Mouse (Mus musculus) forebrain, postnatal 0 days (tissue): ENCODE measurements around the gene Vps11. TPM values are rescaled to one million over a fixed set of nuclear protein-coding genes. Genes with fewer than 3 reads are reported as not detected.
"Not testable (repeated sequence)": the region's sequence is repeated elsewhere in the genome, so short reads cannot be mapped to it uniquely, and the experiment has no call there.

Experiments
- ATAC-seq: fragments of 200-750 bp; cut with Nextera tagmentation; 2 replicates; pipeline ENCODE4 v1.8.0; 2017; ENCODE audit warnings: mild to moderate bottlenecking, moderate library complexity
- DNase-seq: peaks from one replicate; pipeline ENCODE4 v3.0.0-alpha.2; 2015
- H3K27ac ChIP-seq: fragments of 300-500 bp; sonication (generic); 2 replicates; pipeline ENCODE4 v1.5.1; 2014; ENCODE audit warnings: low read depth, mild to moderate bottlenecking, antibody characterized with exemption, low read length, moderate library complexity, mixed read lengths
- H3K27me3 ChIP-seq: fragments of 300-500 bp; sonication (generic); 2 replicates; pipeline ENCODE4 v1.6.1; 2014; ENCODE audit warnings: mild to moderate bottlenecking, low read length, mixed read lengths; ENCODE audit not compliant: insufficient read depth
- H3K36me3 ChIP-seq: fragments of 300-500 bp; sonication (generic); 2 replicates; pipeline ENCODE4 v1.6.1; 2014; ENCODE audit warnings: mild to moderate bottlenecking, moderate library complexity; ENCODE audit not compliant: insufficient read depth
- H3K4me1 ChIP-seq: fragments of 300-500 bp; sonication (generic); 2 replicates; pipeline ENCODE4 v1.6.1; 2014; ENCODE audit warnings: antibody characterized with exemption; ENCODE audit not compliant: insufficient read depth
- H3K4me2 ChIP-seq: fragments of 300-500 bp; sonication (generic); 2 replicates; pipeline ENCODE4 v1.6.1; 2014; ENCODE audit warnings: low read depth, mild to moderate bottlenecking, moderate library complexity
- H3K4me3 ChIP-seq: fragments of 300-500 bp; sonication (generic); 2 replicates; pipeline ENCODE4 v1.5.1; 2014; ENCODE audit warnings: low read depth, low read length, mixed read lengths
- H3K9ac ChIP-seq: fragments of 300-500 bp; sonication (generic); 2 replicates; pipeline ENCODE4 v1.6.1; 2014; ENCODE audit warnings: mild to moderate bottlenecking
- H3K9me3 ChIP-seq: fragments of 300-500 bp; sonication (generic); 2 replicates; pipeline ENCODE4 v1.6.1; 2016; ENCODE audit warnings: low read length
- CTCF ChIP-seq: sonication (generic); IDR thresholded peaks from 2 replicates; pipeline ENCODE4 v1.5.1; 2016; ENCODE audit warnings: antibody characterized with exemption, control low read depth, low read depth
- WGBS: fragments of 180-500 bp; shearing (Covaris S2); extraction: QIAGEN DNeasy Blood & Tissue Kit; methylation state at CpG from one replicate; pipeline ENCODE4 v1.1.7; 2014; 5-methylcytosine and 5-hydroxymethylcytosine counted together
- polyA plus RNA-seq: library from polyadenylated mRNA; unstranded; fragments of >200 nt; fragmentation: Nextera tagmentation; extraction: Ambion mirVana; gene quantifications from 2 replicates; pipeline ENCODE4 v1.2.1, GENCODE M21; 2015
- total RNA-seq: library from RNA; depleted of rRNA; stranded (reverse); fragments of >200 nt; gene quantifications from 2 replicates; pipeline ENCODE4 v1.2.3, GENCODE M21; 2014

Gene Vps11
- total and polyA plus RNA-seq, 2 experiments from 2014 or later: 39.1 to 39.9 TPM

DNA sequence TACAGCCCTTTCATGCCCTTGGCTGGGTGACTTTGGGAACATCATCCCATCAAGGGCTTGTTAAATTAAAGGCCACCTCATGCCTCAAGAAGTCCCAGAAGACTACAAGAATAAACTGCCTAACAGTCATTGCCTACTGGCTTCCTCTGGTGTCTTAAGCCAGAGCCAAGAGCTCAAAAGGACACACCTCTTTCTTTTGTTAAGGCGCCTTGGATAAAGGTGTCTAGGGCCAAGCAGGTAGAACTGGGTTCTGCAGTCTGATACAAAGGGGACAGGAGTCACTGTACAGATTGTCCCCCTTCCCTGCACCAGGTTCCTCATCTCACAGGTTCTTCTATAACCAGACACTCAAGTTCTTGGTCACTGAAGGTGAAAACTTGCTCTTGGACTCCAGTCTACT, 18.9 kb downstream of the Vps11 start:
- Histone ChIP-seq H3K36me3 (peaks cover 9% of the 10 kb centered on the region), H3K4me3 (no peak overlapping the region), H3K9ac (no peak overlapping the region), H3K4me2 (0 out of 2 replicates have a peak overlapping the region, but pooled peaks have one; percentile 65), H3K9me3 (no peaks in the 10 kb centered on the region), H3K27ac (no peak overlapping the region), H3K4me1 (peaks cover 3% of the 10 kb centered on the region; the same call in 1 of the 2 replicates), H3K27me3 (no peaks in the 10 kb centered on the region)
- ATAC-seq (no peak), DNase-seq (no peak)
- TF ChIP-seq CTCF: no peak
- WGBS: 78% methylated on average over 1 of the region's 1 CpGs

DNA sequence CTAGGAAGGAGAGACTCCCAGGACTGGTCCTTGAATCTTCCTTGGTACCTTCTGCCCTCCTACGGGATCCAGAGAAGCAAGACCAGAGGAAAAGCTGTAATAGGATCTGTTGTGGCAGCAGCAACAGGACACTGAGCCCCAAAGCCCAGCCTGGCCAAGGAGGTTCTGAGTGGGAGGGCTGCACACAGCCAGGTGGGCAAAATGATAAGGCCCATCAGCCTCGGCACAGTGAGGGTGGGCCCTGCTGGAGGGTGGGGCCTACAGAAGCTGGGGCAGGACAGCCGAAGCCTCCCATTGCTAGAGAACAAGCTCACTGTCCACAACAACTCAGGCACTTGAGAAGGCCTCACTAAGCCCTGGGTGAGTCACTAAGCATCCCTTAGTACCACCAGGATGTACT, 19.3 kb downstream of the Vps11 start:
- TF ChIP-seq CTCF: no peak
- Histone ChIP-seq H3K9me3 (no peaks in the 10 kb centered on the region), H3K4me3 (no peak overlapping the region), H3K36me3 (peaks cover 5% of the 10 kb centered on the region; the same call in 1 of the 2 replicates), H3K4me1 (peaks cover 3% of the 10 kb centered on the region; the same call in 1 of the 2 replicates), H3K27me3 (no peaks in the 10 kb centered on the region), H3K9ac (no peak overlapping the region), H3K27ac (no peak overlapping the region), H3K4me2 (no peak overlapping the region)
- ATAC-seq (no peak), DNase-seq (no peak)
- WGBS: 79% methylated on average over 3 of the region's 3 CpGs

DNA sequence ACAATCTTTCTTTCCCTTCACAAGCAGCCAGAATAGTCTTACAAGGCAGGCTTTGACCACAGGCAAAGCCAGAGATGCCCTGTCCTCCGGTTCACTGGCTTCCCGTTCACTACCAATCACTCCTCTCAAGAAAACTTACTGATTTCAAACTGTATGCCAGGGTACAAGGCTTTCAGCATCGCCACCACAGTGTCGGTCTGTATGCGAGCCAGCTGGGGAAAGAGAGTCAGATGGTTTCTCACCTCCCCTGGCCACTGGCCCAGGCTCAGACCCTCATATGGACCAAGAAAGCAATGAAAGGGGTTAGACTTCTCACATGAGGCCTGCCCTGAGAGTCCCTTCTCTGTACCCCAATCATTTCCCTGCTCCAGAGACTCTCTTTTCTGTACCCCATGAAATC, 20.0 kb downstream of the Vps11 start:
- Histone ChIP-seq H3K27me3 (no peaks in the 10 kb centered on the region), H3K9me3 (no peaks in the 10 kb centered on the region), H3K4me3 (no peak overlapping the region), H3K36me3 (0 out of 2 replicates have a peak, but pooled peaks cover 3% of the 10 kb centered on the region), H3K9ac (no peak overlapping the region), H3K4me2 (no peak overlapping the region), H3K4me1 (peaks cover 9% of the 10 kb centered on the region), H3K27ac (no peak overlapping the region)
- TF ChIP-seq CTCF: no peak
- ATAC-seq (no peak), DNase-seq (no peak)
- WGBS: 91% methylated on average over 5 of the region's 5 CpGs

DNA sequence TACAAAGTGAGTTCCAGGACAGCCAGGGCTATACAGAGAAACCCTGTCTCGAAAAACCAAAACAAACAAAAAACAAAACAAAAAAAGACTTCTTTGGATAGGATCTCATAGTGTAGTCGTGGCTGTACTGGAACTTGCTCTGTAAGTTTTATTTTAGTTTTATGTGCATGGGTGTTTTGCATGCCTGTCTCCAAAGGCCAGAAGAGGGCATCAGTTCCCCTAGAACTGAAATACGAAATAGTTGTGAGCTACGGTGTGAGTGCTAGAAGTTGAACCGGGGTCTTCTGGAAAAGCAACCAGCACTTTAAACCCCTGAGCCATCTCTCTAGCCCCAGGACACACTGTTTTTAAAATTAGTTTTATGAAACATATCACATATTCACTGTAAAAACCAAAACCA, 22.9 kb downstream of the Vps11 start:
- no peak for DNase-seq
- no peak overlapping the region for H3K9ac ChIP-seq
- peak; percentile 27 for TF ChIP-seq CTCF
- no peak overlapping the region for H3K27ac ChIP-seq
- peaks cover 5% of the 10 kb centered on the region for H3K36me3 ChIP-seq
- no peak overlapping the region for H3K4me3 ChIP-seq
- H3K4me1 ChIP-seq: peaks cover 9% of the 10 kb centered on the region
- H3K27me3 ChIP-seq: no peaks in the 10 kb centered on the region
- no peak overlapping the region for H3K4me2 ChIP-seq
- 72% methylated on average over 5 of the region's 5 CpGs for WGBS
- H3K9me3 ChIP-seq: no peaks in the 10 kb centered on the region
- ATAC-seq: no peak

DNA sequence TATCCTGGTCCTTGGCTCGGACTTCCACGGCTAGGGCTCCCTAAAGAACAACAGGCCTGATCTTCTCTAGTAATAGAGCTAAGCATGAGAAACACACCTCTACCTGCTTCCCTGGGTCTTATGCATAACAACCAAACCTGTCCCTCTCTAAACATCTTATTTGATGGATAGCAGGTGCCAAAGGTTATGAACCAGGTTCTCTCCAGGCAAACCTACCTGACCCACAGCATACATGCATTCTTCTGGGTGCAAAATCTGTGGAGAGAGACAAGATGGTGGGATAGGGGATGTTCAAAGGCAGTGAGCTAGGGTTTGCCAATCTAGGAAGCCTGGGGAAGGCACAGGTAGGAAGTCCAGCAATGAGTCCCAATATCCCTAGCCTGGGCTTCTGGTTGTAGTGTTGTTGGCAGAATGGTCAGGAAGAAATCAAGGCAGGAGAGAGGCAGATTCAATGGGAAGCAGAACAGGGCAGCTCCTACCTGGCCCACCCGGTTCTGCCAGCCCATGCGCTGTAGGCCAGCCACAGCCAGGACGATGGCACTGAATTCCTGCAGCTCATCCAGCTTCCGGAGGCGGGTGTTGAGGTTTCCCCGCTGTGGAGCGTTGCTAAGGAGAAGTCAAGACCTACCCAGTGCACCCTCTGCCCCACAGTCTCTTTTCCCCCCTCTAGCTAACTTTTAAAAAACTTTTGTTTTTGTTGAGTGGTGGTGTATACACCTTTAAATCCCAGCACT, 23.9 kb downstream of the Vps11 start:
- peak overlapping the region; percentile 66; the same call in 1 of the 2 replicates for H3K4me2 ChIP-seq

DNA sequence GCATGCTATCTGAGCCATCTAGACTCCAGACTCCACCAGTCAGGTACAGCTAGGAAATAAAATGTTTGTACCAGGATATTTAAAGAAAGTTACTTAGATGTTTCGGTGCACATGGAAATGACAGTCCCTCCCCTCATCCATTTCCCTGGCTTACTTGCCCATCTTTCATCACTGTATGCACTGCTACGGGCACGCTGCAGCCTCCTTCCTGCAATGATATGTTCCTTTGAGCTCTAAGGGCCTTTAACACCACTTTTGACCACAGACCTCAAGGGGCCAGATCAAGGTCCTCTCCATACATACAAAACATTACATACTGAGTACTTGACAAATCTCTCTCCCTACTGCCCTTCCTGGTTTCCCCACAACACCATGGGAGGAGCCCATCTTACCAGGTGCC, 24.5 kb downstream of the Vps11 start:
- no peaks in the 10 kb centered on the region for H3K27me3 ChIP-seq
- no peak for ATAC-seq
- H3K9me3 ChIP-seq: no peaks in the 10 kb centered on the region
- 77% methylated on average over 3 of the region's 3 CpGs for WGBS
- TF ChIP-seq CTCF: no peak
- peaks cover 19% of the 10 kb centered on the region for H3K36me3 ChIP-seq
- peak overlapping the region; percentile 18; the same call in 1 of the 2 replicates for H3K9ac ChIP-seq
- no peak for DNase-seq
- H3K4me3 ChIP-seq: no peak overlapping the region
- peak overlapping the region; percentile 66; the same call in 1 of the 2 replicates for H3K4me2 ChIP-seq
- peaks cover 6% of the 10 kb centered on the region; the same call in 1 of the 2 replicates for H3K4me1 ChIP-seq
- H3K27ac ChIP-seq: no peak overlapping the region

More for the DNA sequence above, 23.9 kb downstream of the Vps11 start:
- Histone ChIP-seq H3K36me3 (peaks cover 15% of the 10 kb centered on the region), H3K27ac (no peak overlapping the region), H3K9me3 (no peaks in the 10 kb centered on the region), H3K4me1 (peaks cover 6% of the 10 kb centered on the region; the same call in 1 of the 2 replicates), H3K27me3 (no peaks in the 10 kb centered on the region), H3K9ac (no peak overlapping the region), H3K4me3 (no peak overlapping the region)
- TF ChIP-seq CTCF: no peak
- DNase-seq (no peak), ATAC-seq (no peak)
- 58% methylated on average over 9 of the region's 9 CpGs for WGBS

DNA sequence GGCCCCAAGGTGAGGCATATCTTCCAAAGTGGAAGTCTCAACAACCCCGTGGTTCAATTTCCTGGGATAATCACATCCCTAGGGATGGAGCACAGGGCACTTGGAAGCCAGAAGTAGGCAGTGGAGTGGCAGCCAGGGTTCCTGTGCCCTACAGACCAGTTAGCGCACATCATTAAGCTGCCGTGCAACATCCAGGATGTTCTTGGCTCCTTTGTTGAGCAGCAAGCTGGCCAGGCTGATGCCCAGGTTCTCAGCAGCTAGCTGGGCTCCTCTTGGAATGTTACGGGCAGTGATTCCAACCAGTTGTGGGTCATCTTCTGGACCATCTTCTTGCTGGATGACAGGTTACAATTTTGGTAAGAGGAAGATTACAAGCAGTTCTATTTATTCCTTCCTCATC, 25.0 kb downstream of the Vps11 start:
- H3K4me3 ChIP-seq: 0 out of 2 replicates have a peak overlapping the region, but pooled peaks have one; percentile 3
- H3K4me2 ChIP-seq: peak overlapping the region; percentile 66
- H3K9ac ChIP-seq: peak overlapping the region; percentile 18; the same call in 1 of the 2 replicates
- H3K9me3 ChIP-seq, H3K27me3 ChIP-seq, ATAC-seq, H3K27ac ChIP-seq, H3K4me1 ChIP-seq, DNase-seq: not testable (repeated sequence)
- H3K36me3 ChIP-seq: peaks cover 19% of the 10 kb centered on the region
- 24% methylated on average over 4 of the region's 4 CpGs for WGBS
